Comparison of ENCODE assay signal across 50 mouse cellular contexts in genomic region chr7:140067397-140067796, GRCm38 (mm10). TPM values are rescaled to one million over a fixed set of nuclear protein-coding genes. Genes with fewer than 3 reads are reported as not detected.
"Had no signal": no experiment of that assay in that cellular context is flagged by ENCODE, and none has a peak within 500 bp of the region (broad histone marks: within the 10 kb centered on the region; RNA-seq: fewer than 3 reads in every experiment).

No protein-coding gene starts in this region.

- H3K36me3 ChIP-seq: heart, embryonic 10.5 days; heart, embryonic 12.5 days; heart, embryonic 13.5 days; heart, embryonic 15.5 days; hindbrain, embryonic 10.5 days; hindbrain, embryonic 12.5 days; intestine, embryonic 15.5 days; kidney, embryonic 15.5 days had no signal

- H3K27ac ChIP-seq: heart, embryonic 10.5 days; heart, embryonic 13.5 days; heart, embryonic 15.5 days; hindbrain, embryonic 10.5 days; hindbrain, embryonic 12.5 days; hindbrain, embryonic 13.5 days; hindbrain, embryonic 14.5 days; hindbrain, embryonic 15.5 days; hindbrain, postnatal 0 days; intestine, embryonic 15.5 days; kidney, embryonic 15.5 days; kidney, postnatal 0 days; layer of hippocampus, adult 2 months had no signal

- ATAC-seq: hindbrain, embryonic 16.5 days; hindbrain, postnatal 0 days; inflammation-experienced regulatory T-cells, adult 6 months; intestine, embryonic 15.5 days; intestine, embryonic 16.5 days; intestine, postnatal 0 days had no signal

- DNase-seq: heart, postnatal 10 days; heart, postnatal 14 days; heart, postnatal 36 days; heart, postnatal 4 days; kidney, adult 11 months; kidney, adult 18-20 months; kidney, adult 2 months; kidney, adult 8-10 months; kidney, adult 9 months; kidney, postnatal 10 days; kidney, postnatal 14 days; kidney, postnatal 36 days; kidney, postnatal 4 days; layer of hippocampus, adult 9-11 months; layer of hippocampus, postnatal 36 days had no signal

- H3K4me3 ChIP-seq: heart, embryonic 10.5 days; heart, embryonic 12.5 days; heart, embryonic 13.5 days; heart, embryonic 15.5 days; hindbrain, embryonic 10.5 days; hindbrain, embryonic 12.5 days; hindbrain, embryonic 13.5 days; hindbrain, embryonic 15.5 days; intestine, embryonic 15.5 days; kidney, embryonic 15.5 days; layer of hippocampus, adult 2 months had no signal

- H3K9ac ChIP-seq: heart, embryonic 12.5 days; heart, embryonic 13.5 days; heart, embryonic 15.5 days; hindbrain, embryonic 12.5 days; hindbrain, embryonic 13.5 days; hindbrain, embryonic 14.5 days; hindbrain, embryonic 15.5 days; intestine, embryonic 15.5 days; kidney, embryonic 15.5 days had no signal

- H3K4me2 ChIP-seq: heart, embryonic 11.5 days; heart, embryonic 12.5 days; heart, embryonic 13.5 days; heart, embryonic 15.5 days; hindbrain, embryonic 12.5 days; hindbrain, embryonic 13.5 days; hindbrain, embryonic 14.5 days; hindbrain, embryonic 15.5 days; intestine, embryonic 15.5 days; kidney, embryonic 15.5 days had no signal

- H3K9me3 ChIP-seq: heart, embryonic 10.5 days; heart, embryonic 13.5 days; heart, embryonic 15.5 days; hindbrain, embryonic 10.5 days; hindbrain, embryonic 12.5 days; hindbrain, embryonic 13.5 days; hindbrain, embryonic 15.5 days; intestine, embryonic 15.5 days; kidney, embryonic 15.5 days had no signal

- H3K4me1 ChIP-seq: hindbrain, embryonic 15.5 days had no signal

RNA-seq across cellular contexts. Expression of gene Caly, which starts 15.0 kb away (rescaled TPM):
- total RNA-seq: heart, postnatal 14 days; heart, postnatal 25 days; heart, postnatal 36 days; hematopoietic stem cell, adult 5-6 weeks had no signal
- polyA plus RNA-seq: inflammation-experienced regulatory T-cells, adult 6 months had no signal

RNA-seq across cellular contexts. Expression of gene Msx3, which starts 18.5 kb away (rescaled TPM):
- total RNA-seq: heart, adult 8-10 months; heart, postnatal 10 days; heart, postnatal 14 days; heart, postnatal 25 days; heart, postnatal 36 days; heart, postnatal 4 days; hematopoietic stem cell, adult 5-6 weeks; layer of hippocampus, adult 8-10 months had no signal
- polyA plus RNA-seq: heart, embryonic 10.5 days; heart, embryonic 12.5 days; heart, embryonic 13.5 days; heart, embryonic 14.5 days; heart, embryonic 15.5 days; heart, embryonic 16.5 days; heart, postnatal 0 days; inflammation-experienced regulatory T-cells, adult 6 months; intestine, embryonic 14.5 days; intestine, embryonic 15.5 days; intestine, embryonic 16.5 days; intestine, postnatal 0 days; kidney, adult 2 months; kidney, embryonic 14.5 days; kidney, embryonic 15.5 days; kidney, embryonic 16.5 days; kidney, postnatal 0 days; large intestine, adult 2 months had no signal

RNA-seq across cellular contexts. Expression of gene Prap1, which starts 25.8 kb away (rescaled TPM):
- total RNA-seq: heart, adult 8-10 months; heart, postnatal 10 days; heart, postnatal 14 days; heart, postnatal 25 days; heart, postnatal 36 days; heart, postnatal 4 days; hematopoietic stem cell, adult 5-6 weeks; hindbrain, postnatal 0 days; layer of hippocampus, adult 18-20 months; layer of hippocampus, adult 2 months; layer of hippocampus, postnatal 10 days; layer of hippocampus, postnatal 14 days; layer of hippocampus, postnatal 25 days; layer of hippocampus, postnatal 36 days had no signal
- polyA plus RNA-seq: heart, embryonic 10.5 days; heart, embryonic 11.5 days; heart, embryonic 12.5 days; heart, embryonic 14.5 days; hindbrain, embryonic 10.5 days; hindbrain, embryonic 11.5 days; hindbrain, embryonic 12.5 days; hindbrain, embryonic 13.5 days; hindbrain, embryonic 14.5 days; hindbrain, embryonic 15.5 days; hindbrain, embryonic 16.5 days; hindbrain, postnatal 0 days; inflammation-experienced regulatory T-cells, adult 6 months; kidney, embryonic 15.5 days had no signal
